25 mouse cellular contexts compared by ENCODE assay signal in genomic region chr10:121542156-121542555, GRCm38 (mm10). TPM values are rescaled to one million over a fixed set of nuclear protein-coding genes. Genes with fewer than 3 reads are reported as not detected.
DNase-seq lines count a peak whose midpoint lies in the region; ATAC-seq and TF ChIP-seq lines count a peak whose summit lies in the region.
"Had no signal": no experiment of that assay in that cellular context is flagged by ENCODE, and none has a peak within 500 bp of the region (broad histone marks: within the 10 kb centered on the region; RNA-seq: fewer than 3 reads in every experiment).

No protein-coding gene starts in this region.

- no peaks in the 10 kb centered on the region for H3K27me3 ChIP-seq in ES-Bruce4 (ENCODE audit: control insufficient read depth, insufficient read depth, low read length, poor library complexity, severe bottlenecking)
- H3K27me3 ChIP-seq in MEL (ENCODE audit: control insufficient read depth in 1 of 2, insufficient read depth in 2 of 2, low read length in 2 of 2), result no peaks in the 10 kb centered on the region
- H3K27me3 ChIP-seq in limb, embryonic 10.5 days (ENCODE audit: low read depth, poor library complexity, severe bottlenecking), result no peaks in the 10 kb centered on the region
- H3K27me3 ChIP-seq: embryonic facial prominence, embryonic 13.5 days; hindbrain, embryonic 12.5 days had no signal

- H3K9me3 ChIP-seq in ES-Bruce4 (replicated peaks; ENCODE audit: control insufficient read depth, insufficient read depth, low read length, poor library complexity, severe bottlenecking) (no peaks in the 10 kb centered on the region), MEL (replicated peaks; ENCODE audit: insufficient read depth, low read length) (no peaks in the 10 kb centered on the region)
- H3K9me3 ChIP-seq in limb, embryonic 10.5 days (replicated peaks), result no peaks in the 10 kb centered on the region
- H3K9me3 ChIP-seq: embryonic facial prominence, embryonic 13.5 days; forebrain, embryonic 10.5 days; hindbrain, embryonic 12.5 days had no signal

- H3K27ac ChIP-seq in ES-Bruce4 (ENCODE audit: insufficient read depth, low read length) (no peak overlapping the region), MEL (ENCODE audit: control insufficient read depth, low read depth, low read length) (no peak overlapping the region)
- no peak overlapping the region for H3K27ac ChIP-seq in limb, embryonic 10.5 days
- H3K27ac ChIP-seq: embryonic facial prominence, embryonic 13.5 days; forebrain, embryonic 10.5 days; gastrocnemius, adult 2 months; hindbrain, embryonic 12.5 days had no signal

- H3K4me1 ChIP-seq in ES-Bruce4 (ENCODE audit: control insufficient read depth, insufficient read depth, low read length) (peaks cover 1% of the 10 kb centered on the region), MEL (ENCODE audit: control insufficient read depth in 1 of 2, insufficient read depth in 2 of 2, low read length in 2 of 2) (no peaks in the 10 kb centered on the region; a peak in 1 of 4 replicates)
- no peaks in the 10 kb centered on the region for H3K4me1 ChIP-seq in limb, embryonic 10.5 days
- H3K4me1 ChIP-seq: embryonic facial prominence, embryonic 13.5 days; forebrain, embryonic 10.5 days; hindbrain, embryonic 12.5 days had no signal

- TF ChIP-seq POLR2A in ES-Bruce4 (IDR thresholded peaks at IDR 0.05; ENCODE audit: insufficient read depth, low read length) (no peak), MEL (IDR thresholded peaks at IDR 0.05; ENCODE audit: control insufficient read depth in 1 of 2, insufficient read depth in 1 of 2, low read depth in 1 of 2, low read length in 2 of 2, poor library complexity in 1 of 2) (no peak)

- H3K36me3 ChIP-seq in ES-Bruce4 (ENCODE audit: control insufficient read depth, insufficient read depth, low read length, poor library complexity, severe bottlenecking) (no peaks in the 10 kb centered on the region), MEL (ENCODE audit: control insufficient read depth in 1 of 2, insufficient read depth in 2 of 2, low read length in 2 of 2) (peaks cover 0 to 5% of the 10 kb centered on the region in 2 experiments; a peak in 3 of 4 replicates)
- peaks cover 26% of the 10 kb centered on the region for H3K36me3 ChIP-seq in limb, embryonic 10.5 days

- peak overlapping the region; percentile 7; the same call in 1 of the 2 replicates for H3K9ac ChIP-seq in ES-Bruce4 (ENCODE audit: low read depth, poor library complexity, severe bottlenecking)
- no peak overlapping the region for H3K9ac ChIP-seq in MEL (ENCODE audit: control insufficient read depth, low read depth, low read length, poor library complexity, severe bottlenecking)
- H3K9ac ChIP-seq: embryonic facial prominence, embryonic 13.5 days; hindbrain, embryonic 12.5 days had no signal

- DNase-seq in MEL (ENCODE audit: low read depth, low spot score), result peak; percentile 22
- no peak for DNase-seq in thymus, postnatal 14 days
- no peak for DNase-seq in limb, embryonic 10.5 days (ENCODE audit: low spot score)
- DNase-seq in cerebellum, postnatal 10 days, result no peak
- DNase-seq in left cerebral cortex, adult 11 months (ENCODE audit: low spot score), result no peak
- DNase-seq: adrenal gland, adult 2 months; adrenal gland, postnatal 36 days; cerebellum, adult 11 months; cerebellum, adult 9-10 months; cerebellum, postnatal 36 days; gastrocnemius, adult 2 months; gastrocnemius, postnatal 25 days; heart, adult 11 months; heart, postnatal 10 days; heart, postnatal 4 days; kidney, adult 8-10 months had no signal

- H3K79me2 ChIP-seq in MEL (ENCODE audit: control insufficient read depth, insufficient read depth, low read length, poor library complexity), result no peaks in the 10 kb centered on the region

- H3K4me3 ChIP-seq in ES-Bruce4 (ENCODE audit: low read depth, low read length) (peak overlapping the region; percentile 40), MEL (ENCODE audit: control insufficient read depth in 1 of 2, insufficient read depth in 1 of 2, low read depth in 2 of 2, low read length in 2 of 2) (no peak overlapping the region)
- no peak overlapping the region for H3K4me3 ChIP-seq in limb, embryonic 10.5 days
- H3K4me3 ChIP-seq: embryonic facial prominence, embryonic 13.5 days; forebrain, embryonic 10.5 days; gastrocnemius, adult 2 months; hindbrain, embryonic 12.5 days had no signal

- no peak for TF ChIP-seq EP300 in ES-Bruce4 (IDR thresholded peaks at IDR 0.05; ENCODE audit: insufficient read depth, low read depth, low read length)
- no peak for TF ChIP-seq EP300 in MEL (IDR thresholded peaks at IDR 0.05; ENCODE audit: low read depth in 1 of 2, low read length in 2 of 2)

- 94% methylated on average over 3 of the region's 3 CpGs for WGBS in limb, embryonic 10.5 days

- no peak for TF ChIP-seq RAD21 in MEL (IDR thresholded peaks at IDR 0.05; ENCODE audit: low read depth, low read length)

- TF ChIP-seq CTCF in ES-Bruce4 (IDR thresholded peaks at IDR 0.05; ENCODE audit: low read depth, low read length), result no peak
- no peak for TF ChIP-seq CTCF in MEL (IDR thresholded peaks at IDR 0.05 in 2 of 3, conservative IDR thresholded peaks at IDR 0.05 in 1 of 3; ENCODE audit: control insufficient read depth in 1 of 3, insufficient read depth in 1 of 3, low read depth in 2 of 3, low read length in 3 of 3, poor library complexity in 1 of 3, severe bottlenecking in 1 of 3)

- peak; percentile 55; the same call in 1 of the 2 replicates for ATAC-seq in erythroid progenitor cell, adult 5-6 weeks (replicated peaks; ENCODE audit: low FRiP score, poor library complexity, severe bottlenecking)
- ATAC-seq: forebrain, embryonic 16.5 days; hindbrain, embryonic 16.5 days; inflammation-experienced regulatory T-cells, adult 6 months; intestine, postnatal 0 days had no signal

TF ChIP-seq in MEL, 35 proteins besides CTCF, POLR2A, EP300 and RAD21:
- TF ChIP-seq MAZ (IDR thresholded peaks at IDR 0.05; ENCODE audit: low read depth, low read length) (no peak), MAX (IDR thresholded peaks at IDR 0.05; ENCODE audit: low read length) (no peak), SIN3A (IDR thresholded peaks at IDR 0.05; ENCODE audit: low read length) (no peak), RCOR1 (IDR thresholded peaks at IDR 0.05; ENCODE audit: low read depth, low read length) (no peak)

RNA-seq across cellular contexts. Expression of gene Tbk1, which starts 44.4 kb away (rescaled TPM):
- 50.4 and 51.4 TPM in 2 replicates for polyA plus RNA-seq in ES-Bruce4 (2011; ENCODE audit: insufficient read depth, insufficient read length, low read depth, missing spikeins)
- 18.0 and 21.5 TPM in 2 replicates for total RNA-seq in MEL (2012; rRNA removed)
- polyA plus RNA-seq in MEL (2012; ENCODE audit: insufficient read depth in 1 of 2, insufficient read length in 2 of 2, low read depth in 1 of 2, low replicate concordance in 2 of 2, missing spikeins in 1 of 2), result 10 to 100 TPM in 1 of 2 experiments, not detected in 1; 31.1 TPM
- total RNA-seq in erythroid progenitor cell, adult 5-6 weeks (2015; ENCODE audit: low replicate concordance), result 44.0 and 53.2 TPM in 2 replicates
- 75.9 and 109 TPM in 2 replicates for total RNA-seq in erythroid progenitor cell, adult 5-6 weeks (2017; ENCODE audit: low replicate concordance)
- 25.1 and 29.9 TPM in 2 replicates for polyA plus RNA-seq in limb, embryonic 10.5 days (2016; fragmentation: Nextera tagmentation; extraction: Ambion mirVana)
